Mouse (Mus musculus) thymus, adult 2 months (tissue): ENCODE measurements around the gene Gucy1b1. TPM values are rescaled to one million over a fixed set of nuclear protein-coding genes. Genes with fewer than 3 reads are reported as not detected.
A peak's percentile ranks its signal among the peaks of the same experiment; 100 is the strongest.

Experiments used
- DNase-seq: peaks from one replicate; pipeline ENCODE4 v3.0.0; 2021
- H3K27ac ChIP-seq: fragments of 200-500 bp; 2 replicates; pipeline ENCODE4 v1.5.1; 2012; ENCODE audit warnings: low read length, control low read depth; ENCODE audit not compliant: control insufficient read depth, insufficient read depth
- H3K27me3 ChIP-seq: fragments of 200-500 bp; 2 replicates; pipeline ENCODE4 v1.6.1; 2012; ENCODE audit warnings: mild to moderate bottlenecking, low read length, moderate library complexity, mixed read lengths; ENCODE audit not compliant: control insufficient read depth, insufficient read depth
- H3K36me3 ChIP-seq: fragments of 200-500 bp; 2 replicates; pipeline ENCODE4 v1.6.1; 2012; ENCODE audit warnings: mild to moderate bottlenecking, low read length, moderate library complexity; ENCODE audit not compliant: control insufficient read depth, insufficient read depth
- H3K4me1 ChIP-seq: fragments of 200-500 bp; replicated peaks from 2 replicates; pipeline ENCODE4 v1.6.1; 2012; ENCODE audit warnings: low read length; ENCODE audit not compliant: control insufficient read depth, insufficient read depth
- H3K4me3 ChIP-seq: fragments of 200-500 bp; 2 replicates; pipeline ENCODE4 v1.5.1; 2012; ENCODE audit warnings: mild to moderate bottlenecking, low read length, control low read depth, moderate library complexity; ENCODE audit not compliant: control insufficient read depth, insufficient read depth
- CTCF ChIP-seq: fragments of 200-500 bp; IDR thresholded peaks from 2 replicates; pipeline ENCODE4 v1.5.1; 2012; ENCODE audit warnings: mild to moderate bottlenecking, control low read depth, low read length, moderate library complexity, borderline replicate concordance; ENCODE audit not compliant: control insufficient read depth, poor library complexity, insufficient read depth; ENCODE audit errors: extremely low read depth
- POLR2A ChIP-seq: fragments of 200-500 bp; IDR thresholded peaks from 2 replicates; pipeline ENCODE4 v1.6.1; 2012; ENCODE audit warnings: mild to moderate bottlenecking, low read length, control low read depth, moderate library complexity; ENCODE audit not compliant: control insufficient read depth, poor library complexity, insufficient read depth; ENCODE audit errors: extremely low read depth
- WGBS: fragments of 180-500 bp; shearing (Covaris S2); methylation state at CpG from one replicate; pipeline ENCODE4 v1.1.7; 2018; 5-methylcytosine and 5-hydroxymethylcytosine counted together
- polyA plus RNA-seq: library from polyadenylated mRNA; depleted of rRNA; stranded (reverse); fragments of >200 nt; gene quantifications from 2 replicates; pipeline ENCODE4 v1.2.3, GENCODE M21; 2012

Gene Gucy1b1
- polyA plus RNA-seq, 1 experiment: 1.2 TPM

- Histone ChIP-seq H3K36me3 (no peaks in the 10 kb centered on the region), H3K4me1 (0 out of 2 replicates have a peak, but pooled peaks cover 4% of the 10 kb centered on the region), H3K27ac (no peak overlapping the region; the same call in 1 of the 2 replicates), H3K27me3 (no peaks in the 10 kb centered on the region), H3K4me3 (no peak overlapping the region)
- TF ChIP-seq CTCF: no peak
- TF ChIP-seq POLR2A: no peak
- WGBS: 89% methylated on average over 2 of the region's 2 CpGs
- DNase-seq: no peak
Observed at GRCm38 (mm10) chr3:82096801-82097200, 22.3 kb upstream of the Gucy1b1 start.

GRCm38 (mm10) chr3:82073741-82074181, 728 bp downstream of the Gucy1b1 start:
- no peak overlapping the region for H3K27ac ChIP-seq
- TF ChIP-seq CTCF (no peak), POLR2A (no peak)
- H3K27me3 ChIP-seq: 0 out of 2 replicates have a peak, but pooled peaks cover 4% of the 10 kb centered on the region
- no peaks in the 10 kb centered on the region for H3K36me3 ChIP-seq
- H3K4me3 ChIP-seq: peak overlapping the region; percentile 37
- peak; percentile 34 for DNase-seq
- WGBS: 3% methylated on average over 34 of the region's 34 CpGs
- peaks cover 13% of the 10 kb centered on the region; the same call in 1 of the 2 replicates for H3K4me1 ChIP-seq

GRCm38 (mm10) chr3:82067830-82068229, 6.7 kb downstream of the Gucy1b1 start:
- no peak for DNase-seq
- Histone ChIP-seq H3K36me3 (no peaks in the 10 kb centered on the region), H3K27ac (no peak overlapping the region), H3K27me3 (no peaks in the 10 kb centered on the region), H3K4me1 (no peaks in the 10 kb centered on the region), H3K4me3 (no peak overlapping the region)
- 95% methylated on average over 5 of the region's 5 CpGs for WGBS
- TF ChIP-seq POLR2A (no peak), CTCF (no peak)

GRCm38 (mm10) chr3:82061402-82062180, 12.9 kb downstream of the Gucy1b1 start:
- H3K36me3 ChIP-seq: no peaks in the 10 kb centered on the region
- TF ChIP-seq CTCF: no peak
- no peak for TF ChIP-seq POLR2A
- WGBS: 74% methylated on average over 9 of the region's 9 CpGs
- H3K4me3 ChIP-seq: no peak overlapping the region
- H3K27me3 ChIP-seq: no peaks in the 10 kb centered on the region
- no peaks in the 10 kb centered on the region for H3K4me1 ChIP-seq
- H3K27ac ChIP-seq: no peak overlapping the region
- DNase-seq: no peak

- H3K27me3 ChIP-seq: no peaks in the 10 kb centered on the region
- no peak overlapping the region for H3K4me3 ChIP-seq
- H3K36me3 ChIP-seq: no peaks in the 10 kb centered on the region
- TF ChIP-seq CTCF: no peak
- no peak for TF ChIP-seq POLR2A
- H3K4me1 ChIP-seq: no peaks in the 10 kb centered on the region
- no peak overlapping the region for H3K27ac ChIP-seq
- no peak for DNase-seq
- WGBS: 79% methylated on average over 5 of the region's 5 CpGs
Observed at GRCm38 (mm10) chr3:82057201-82057600, 17.3 kb downstream of the Gucy1b1 start.

GRCm38 (mm10) chr3:82054283-82054974, 20.1 kb downstream of the Gucy1b1 start:
- no peak overlapping the region for H3K27ac ChIP-seq
- 86% methylated on average over 5 of the region's 5 CpGs for WGBS
- TF ChIP-seq CTCF (no peak), POLR2A (no peak)

GRCm38 (mm10) chr3:82052029-82052428, 22.5 kb downstream of the Gucy1b1 start:
- no peaks in the 10 kb centered on the region for H3K27me3 ChIP-seq
- TF ChIP-seq POLR2A: no peak
- no peak for TF ChIP-seq CTCF
- H3K27ac ChIP-seq: no peak overlapping the region
- no peak overlapping the region for H3K4me3 ChIP-seq
- H3K36me3 ChIP-seq: no peaks in the 10 kb centered on the region
- 90% methylated on average over 2 of the region's 2 CpGs for WGBS
- H3K4me1 ChIP-seq: no peaks in the 10 kb centered on the region
- DNase-seq: no peak

More at GRCm38 (mm10) chr3:82054283-82054974, 20.1 kb downstream of the Gucy1b1 start:
- Histone ChIP-seq H3K36me3 (no peaks in the 10 kb centered on the region), H3K27me3 (no peaks in the 10 kb centered on the region), H3K4me3 (no peak overlapping the region), H3K4me1 (no peaks in the 10 kb centered on the region)
- no peak for DNase-seq
